Mouse (Mus musculus) heart, adult 2 months (tissue): ENCODE measurements around the gene Defa37. TPM values are rescaled to one million over a fixed set of nuclear protein-coding genes. Genes with fewer than 3 reads are reported as not detected.
"Not testable (repeated sequence)": the region's sequence is repeated elsewhere in the genome, so short reads cannot be mapped to it uniquely, and the experiment has no call there.

Experiments used
- DNase-seq, 2 experiments: peaks; one replicate each; pipeline ENCODE4 v3.0.0; 2021
- H3K27ac ChIP-seq: fragments of 200-600 bp; 2 replicates; pipeline ENCODE4 v1.8.1; 2022
- H3K27me3 ChIP-seq: fragments of 200-500 bp; 2 replicates; pipeline ENCODE4 v1.6.1; 2012; ENCODE audit warnings: mild to moderate bottlenecking, low read length, inconsistent platforms, mixed read lengths; ENCODE audit not compliant: control insufficient read depth, insufficient read depth
- H3K36me3 ChIP-seq: fragments of 200-500 bp; 2 replicates; pipeline ENCODE4 v1.6.1; 2012; ENCODE audit warnings: low read length, inconsistent platforms; ENCODE audit not compliant: control insufficient read depth, insufficient read depth
- H3K4me1 ChIP-seq: fragments of 200-500 bp; 2 replicates; pipeline ENCODE4 v1.6.1; 2011; ENCODE audit warnings: low read length; ENCODE audit not compliant: control insufficient read depth, insufficient read depth
- H3K4me3 ChIP-seq: fragments of 200-600 bp; 2 replicates; pipeline ENCODE4 v1.8.1; 2022
- H3K79me2 ChIP-seq: fragments of 200-500 bp; replicated peaks from 2 replicates; pipeline ENCODE4 v1.6.1; 2012; ENCODE audit warnings: mild to moderate bottlenecking, inconsistent platforms, low read length, moderate library complexity, mixed read lengths; ENCODE audit not compliant: control insufficient read depth, insufficient read depth
- H3K9ac ChIP-seq: fragments of 200-500 bp; 2 replicates; pipeline ENCODE4 v1.6.1; 2012; ENCODE audit warnings: low read depth, mild to moderate bottlenecking, control low read depth, inconsistent platforms, low read length, mixed read lengths
- WGBS: fragments of 180-500 bp; shearing (Covaris S2); methylation state at CpG from one replicate; pipeline ENCODE4 v1.1.7; 2018; 5-methylcytosine and 5-hydroxymethylcytosine counted together
- intact Hi-C: fragments of 180-260 bp; cut with DNase I; formaldehyde crosslinking; loops from one replicate; pipeline ENCODE4 v1.15.1; 2025
- long read RNA-seq: library from polyadenylated mRNA; stranded (forward); transcript quantifications from one replicate; pipeline ENCODE4 v2.0.0, GENCODE M21; 2021
- polyA plus RNA-seq: library from polyadenylated mRNA; depleted of rRNA; stranded (reverse); fragments of >200 nt; gene quantifications from 2 replicates; pipeline ENCODE4 v1.2.3, GENCODE M21; 2012; rRNA removed
- total RNA-seq, 2 experiments: library from RNA; stranded (reverse); gene quantifications; 2 replicates each; pipeline ENCODE4 v1.2.3; 2021

Defa37 gene
- not detected for total RNA-seq
- not detected in 2 replicates for polyA plus RNA-seq
- long read RNA-seq: 0 reads

GRCm38 (mm10) chr8:21565086-21565485, at the start of gene Defa37:
Gene Defa37 (plus strand): TSS chr8:21565386.
- DNase-seq, H3K27me3 ChIP-seq, H3K4me1 ChIP-seq, intact Hi-C loops, H3K9ac ChIP-seq, H3K4me3 ChIP-seq, H3K79me2 ChIP-seq, H3K27ac ChIP-seq, H3K36me3 ChIP-seq: not testable (repeated sequence)
- no CpG with 5 or more reads among the region's 1 CpGs for WGBS

- H3K27me3 ChIP-seq, H3K79me2 ChIP-seq, H3K27ac ChIP-seq, H3K9ac ChIP-seq, intact Hi-C loops, H3K4me3 ChIP-seq, DNase-seq, H3K36me3 ChIP-seq, H3K4me1 ChIP-seq: not testable (repeated sequence)
- no CpG with 5 or more reads among the region's 2 CpGs for WGBS
These were observed 36.5 kb upstream of the Defa37 start, which contains the start of gene Defa32 for GRCm38 (mm10) chr8:21528732-21529131. Gene Defa32 (plus strand): TSS chr8:21529032.

GRCm38 (mm10) chr8:21582706-21583105, 17.5 kb downstream of the Defa37 start, which contains the start of gene Defa28:
Gene Defa28 (plus strand): TSS chr8:21583006.
- H3K27ac ChIP-seq, H3K79me2 ChIP-seq, H3K4me1 ChIP-seq, H3K9ac ChIP-seq, H3K4me3 ChIP-seq, intact Hi-C loops, H3K36me3 ChIP-seq, DNase-seq, H3K27me3 ChIP-seq: not testable (repeated sequence)
- no CpG with 5 or more reads among the region's 1 CpGs for WGBS

- H3K27me3 ChIP-seq, H3K36me3 ChIP-seq, H3K4me1 ChIP-seq, intact Hi-C loops, H3K79me2 ChIP-seq, DNase-seq, H3K27ac ChIP-seq, H3K4me3 ChIP-seq, H3K9ac ChIP-seq: not testable (repeated sequence)
- no CpG with 5 or more reads among the region's 1 CpGs for WGBS
These were observed 29.2 kb downstream of the Defa37 start, which contains the start of gene Gm7861 for GRCm38 (mm10) chr8:21594408-21594807. Gene Gm7861 (minus strand): TSS chr8:21594508.

Other genes starting within 250 kb of the Defa37 start
- gene Defa27, start 249.8 kb upstream of the Defa37 start, total RNA-seq: not detected
- not detected in 2 replicates for gene Defa27, start 249.8 kb upstream of the Defa37 start, polyA plus RNA-seq
- not detected for gene Defa29, start 238.4 kb upstream of the Defa37 start, total RNA-seq
- not detected in 2 replicates for gene Defa29, start 238.4 kb upstream of the Defa37 start, polyA plus RNA-seq
- gene Defa2, start 186.9 kb upstream of the Defa37 start, total RNA-seq: not detected
- gene Defa2, start 186.9 kb upstream of the Defa37 start, polyA plus RNA-seq: not detected in 2 replicates
- gene Defa33, start 173.6 kb upstream of the Defa37 start, total RNA-seq: not detected
- not detected in 2 replicates for gene Defa33, start 173.6 kb upstream of the Defa37 start, polyA plus RNA-seq
- not detected for gene Defa36, start 138.0 kb upstream of the Defa37 start, total RNA-seq
- gene Defa36, start 138.0 kb upstream of the Defa37 start, polyA plus RNA-seq: not detected in 2 replicates
- not detected for gene Gm7849, start 108.8 kb upstream of the Defa37 start, total RNA-seq
- gene Gm7849, start 108.8 kb upstream of the Defa37 start, polyA plus RNA-seq: not detected in 2 replicates
- gene Defa20, start 56.1 kb upstream of the Defa37 start, total RNA-seq: not detected
- gene Defa20, start 56.1 kb upstream of the Defa37 start, polyA plus RNA-seq: not detected in 2 replicates
- not detected for gene Defa32, start 36.4 kb upstream of the Defa37 start, total RNA-seq
- gene Defa32, start 36.4 kb upstream of the Defa37 start, polyA plus RNA-seq: not detected in 2 replicates
- not detected for gene Defa28, start 17.6 kb downstream of the Defa37 start, total RNA-seq
- not detected in 2 replicates for gene Defa28, start 17.6 kb downstream of the Defa37 start, polyA plus RNA-seq
- not detected for gene Gm7861, start 29.1 kb downstream of the Defa37 start, total RNA-seq
- gene Gm7861, start 29.1 kb downstream of the Defa37 start, polyA plus RNA-seq: 0.57 TPM in 1 of 2 replicates, not detected in the other
- gene Defa26, start 52.8 kb downstream of the Defa37 start, total RNA-seq: not detected
- not detected in 2 replicates for gene Defa26, start 52.8 kb downstream of the Defa37 start, polyA plus RNA-seq
- not detected for gene Defa17, start 90.4 kb downstream of the Defa37 start, total RNA-seq
- not detected in 2 replicates for gene Defa17, start 90.4 kb downstream of the Defa37 start, polyA plus RNA-seq
- not detected for gene Defa34, start 100.4 kb downstream of the Defa37 start, total RNA-seq
- not detected in 2 replicates for gene Defa34, start 100.4 kb downstream of the Defa37 start, polyA plus RNA-seq
- not detected for gene AY761184, start 138.3 kb downstream of the Defa37 start, total RNA-seq
- not detected in 2 replicates for gene AY761184, start 138.3 kb downstream of the Defa37 start, polyA plus RNA-seq
- gene Defa24, start 169.1 kb downstream of the Defa37 start, total RNA-seq: not detected
- gene Defa24, start 169.1 kb downstream of the Defa37 start, polyA plus RNA-seq: not detected in 2 replicates